Mouse (Mus musculus): Measurements from ENCODE around the gene Klhl12. TPM values are rescaled to one million over a fixed set of nuclear protein-coding genes. Genes with fewer than 3 reads are reported as not detected.
"Not testable (repeated sequence)": the region's sequence is repeated elsewhere in the genome, so short reads cannot be mapped to it uniquely, and the experiment has no call there.

Klhl12 gene
- polyA plus RNA-seq, 1 experiment from 2014 or later: 29.3 TPM

DNA sequence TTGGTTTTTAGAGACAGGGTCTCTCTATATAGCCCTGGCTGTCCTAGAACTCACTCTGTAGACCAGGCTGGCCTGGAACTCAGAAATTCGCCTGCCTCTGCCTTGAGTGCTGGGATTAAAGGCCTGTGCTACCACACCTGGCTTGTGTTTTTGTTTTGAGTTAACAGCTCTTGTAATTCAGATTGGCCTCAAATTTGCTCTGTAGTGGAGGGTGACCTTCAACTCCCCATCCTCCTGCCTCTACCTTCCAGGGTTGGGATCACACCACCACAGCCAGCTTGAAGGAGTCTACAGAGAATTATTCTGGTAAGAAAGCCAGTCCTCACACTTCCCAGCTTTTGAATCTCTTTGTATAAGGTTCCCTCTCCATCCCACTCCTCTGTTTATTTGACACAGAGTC lies 45.6 kb downstream of the Klhl12 start:
- H3K36me3 ChIP-seq: peaks cover 8% of the 10 kb centered on the region; the same call in 1 of the 2 replicates
- no peak for ATAC-seq (ENCODE audit: borderline replicate concordance, extremely low read depth, low FRiP score, low TSS enrichment)
- H3K9me3 ChIP-seq: no peaks in the 10 kb centered on the region
- H3K4me2 ChIP-seq: no peak overlapping the region
- no peak overlapping the region for H3K9ac ChIP-seq
- H3K4me1 ChIP-seq: peaks cover 5% of the 10 kb centered on the region
- no peaks in the 10 kb centered on the region for H3K27me3 ChIP-seq
- WGBS: 88% methylated on average over 1 of the region's 1 CpGs
- no peak overlapping the region for H3K4me3 ChIP-seq
- no peak overlapping the region for H3K27ac ChIP-seq

DNA sequence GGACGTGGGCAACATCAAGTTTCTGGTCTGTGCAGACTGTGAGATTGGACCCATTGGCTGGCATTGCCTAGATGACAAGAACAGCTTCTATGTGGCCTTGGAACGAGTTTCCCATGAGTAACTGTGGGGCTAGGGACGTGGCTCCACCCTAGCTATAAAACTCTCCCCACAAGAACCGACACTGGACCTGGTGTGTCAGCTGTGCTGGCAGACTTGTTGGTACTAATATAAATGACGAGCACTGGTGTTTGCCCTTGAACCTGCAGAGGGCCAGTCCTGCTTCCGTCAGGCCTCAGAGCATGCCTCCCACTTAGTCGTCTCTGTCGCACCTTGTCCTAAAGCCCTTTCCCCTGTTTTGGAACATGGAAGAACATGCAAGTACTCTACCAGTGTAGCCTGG lies 50.9 kb downstream of the Klhl12 start:
- Histone ChIP-seq H3K4me1 (no peaks in the 10 kb centered on the region), H3K4me2 (no peak overlapping the region), H3K27me3 (no peaks in the 10 kb centered on the region), H3K9ac (no peak overlapping the region), H3K36me3 (peaks cover 29% of the 10 kb centered on the region), H3K9me3 (no peaks in the 10 kb centered on the region), H3K4me3 (no peak overlapping the region), H3K27ac (no peak overlapping the region)
- 88% methylated on average over 8 of the region's 8 CpGs for WGBS
- ATAC-seq (ENCODE audit: borderline replicate concordance, extremely low read depth, low FRiP score, low TSS enrichment): no peak

DNA sequence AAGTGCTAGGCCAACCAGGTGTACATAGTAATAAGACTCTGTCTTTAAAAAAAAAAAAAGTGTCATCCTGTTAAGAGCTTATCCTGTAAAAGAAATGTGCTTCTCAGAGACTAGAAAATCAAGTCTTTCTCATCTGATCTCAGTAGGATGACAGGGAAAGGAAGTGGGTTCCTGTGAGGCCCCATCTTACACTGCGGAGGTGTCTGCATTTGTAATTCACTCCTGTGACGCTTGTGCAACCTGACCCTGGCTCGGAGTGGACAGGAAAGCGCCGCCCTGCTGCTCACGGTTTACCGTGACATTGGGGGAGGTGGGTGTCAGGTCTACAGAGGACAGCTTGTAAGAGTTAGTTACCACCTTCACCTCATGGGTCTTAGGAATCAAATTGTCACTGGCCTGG lies 54.7 kb downstream of the Klhl12 start:
- no peaks in the 10 kb centered on the region for H3K9me3 ChIP-seq

DNA sequence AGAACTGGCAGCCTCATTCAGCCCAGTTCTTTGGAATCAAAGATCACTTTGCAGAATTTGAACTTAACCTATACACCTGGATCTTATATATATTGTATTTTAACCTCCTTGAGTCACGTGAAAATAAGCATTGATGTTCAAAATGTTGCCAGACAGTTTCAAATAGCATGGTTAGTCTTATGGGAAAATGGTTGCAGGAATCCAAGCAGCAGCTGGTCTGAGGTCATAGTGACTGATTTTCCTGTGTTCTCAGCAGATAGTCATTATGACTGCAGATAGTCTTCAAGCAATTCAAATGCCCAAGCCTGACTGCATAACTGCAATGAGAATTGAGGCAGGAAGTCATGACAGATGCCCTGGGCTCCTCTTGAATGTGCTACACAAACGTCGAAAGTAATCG lies 56.9 kb downstream of the Klhl12 start:
- no peak for ATAC-seq (ENCODE audit: borderline replicate concordance, extremely low read depth, low FRiP score, low TSS enrichment)
- no peak overlapping the region for H3K4me3 ChIP-seq
- 44% methylated on average over 4 of the region's 4 CpGs for WGBS
- 0 out of 2 replicates have a peak, but pooled peaks cover 11% of the 10 kb centered on the region for H3K27me3 ChIP-seq
- no peak overlapping the region for H3K27ac ChIP-seq
- peaks cover 17% of the 10 kb centered on the region for H3K36me3 ChIP-seq
- peak overlapping the region; percentile 92; the same call in 1 of the 2 replicates for H3K4me2 ChIP-seq
- no peak overlapping the region for H3K9ac ChIP-seq
- H3K4me1 ChIP-seq: peaks cover 25% of the 10 kb centered on the region
- H3K9me3 ChIP-seq: no peaks in the 10 kb centered on the region

More for the DNA sequence above, 54.7 kb downstream of the Klhl12 start:
- no peak overlapping the region for H3K4me2 ChIP-seq
- no peak overlapping the region for H3K27ac ChIP-seq
- 38% methylated on average over 7 of the region's 7 CpGs for WGBS
- no peak overlapping the region for H3K4me3 ChIP-seq
- H3K36me3 ChIP-seq: peaks cover 29% of the 10 kb centered on the region
- no peak for ATAC-seq (ENCODE audit: borderline replicate concordance, extremely low read depth, low FRiP score, low TSS enrichment)
- peaks cover 10% of the 10 kb centered on the region for H3K4me1 ChIP-seq
- no peak overlapping the region for H3K9ac ChIP-seq
- 0 out of 2 replicates have a peak, but pooled peaks cover 11% of the 10 kb centered on the region for H3K27me3 ChIP-seq

DNA sequence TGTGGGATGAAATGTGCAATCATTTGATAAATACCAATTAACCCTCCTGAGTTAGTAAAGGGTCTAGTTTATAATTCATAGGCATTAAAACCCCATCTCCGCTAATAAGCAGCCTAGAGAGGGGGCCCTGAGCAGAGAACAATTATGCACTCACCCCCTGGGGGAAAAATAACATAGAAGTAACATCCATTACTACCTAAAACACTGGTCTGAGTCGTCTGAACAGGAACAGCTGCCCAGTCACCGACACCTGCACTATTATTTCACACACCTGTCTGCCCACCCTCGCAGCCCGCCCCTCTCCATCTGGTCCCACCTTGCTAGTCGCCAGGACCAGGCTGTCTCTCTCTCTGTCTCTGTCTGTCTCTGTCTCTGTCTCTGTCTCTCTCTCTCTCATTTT lies 57.3 kb downstream of the Klhl12 start:
- Histone ChIP-seq H3K9me3 (no peaks in the 10 kb centered on the region), H3K27me3 (0 out of 2 replicates have a peak, but pooled peaks cover 11% of the 10 kb centered on the region), H3K4me1 (peaks cover 27% of the 10 kb centered on the region), H3K36me3 (peaks cover 13% of the 10 kb centered on the region), H3K9ac (no peak overlapping the region), H3K4me3 (no peak overlapping the region), H3K4me2 (peak overlapping the region; percentile 92), H3K27ac (no peak overlapping the region)
- no peak for ATAC-seq (ENCODE audit: borderline replicate concordance, extremely low read depth, low FRiP score, low TSS enrichment)
- 48% methylated on average over 6 of the region's 6 CpGs for WGBS

DNA sequence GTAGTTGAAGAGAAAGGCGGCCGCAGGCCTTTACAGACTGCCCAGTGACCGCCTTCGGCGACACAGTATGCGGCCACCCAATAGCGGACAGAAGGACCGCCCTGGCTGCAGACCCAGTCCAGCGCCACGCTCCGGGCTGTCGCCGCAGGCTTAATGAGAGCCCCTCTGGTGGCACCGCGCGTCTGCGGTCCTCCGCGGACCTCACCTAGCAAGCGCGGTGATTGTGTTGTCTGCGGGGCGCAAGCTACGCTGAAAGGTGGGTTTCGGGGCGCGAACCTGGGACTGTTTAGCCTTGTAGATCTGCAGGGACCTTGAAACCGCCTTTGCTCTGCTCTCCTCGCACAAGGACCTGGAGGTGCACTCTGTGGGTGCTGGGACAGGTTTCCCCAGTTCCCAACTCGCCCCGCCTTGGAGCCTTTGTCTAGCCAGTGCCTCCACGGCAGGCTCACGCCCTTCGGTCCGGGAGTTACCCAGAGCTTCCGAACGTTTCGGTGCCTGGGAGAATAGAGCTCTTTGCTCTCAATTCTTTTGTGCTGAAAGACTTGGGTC lies 58.1 kb downstream of the Klhl12 start:
- WGBS: 3% methylated on average over 38 of the region's 38 CpGs
- peak overlapping the region; percentile 48; the same call in 1 of the 2 replicates for H3K27ac ChIP-seq

DNA sequence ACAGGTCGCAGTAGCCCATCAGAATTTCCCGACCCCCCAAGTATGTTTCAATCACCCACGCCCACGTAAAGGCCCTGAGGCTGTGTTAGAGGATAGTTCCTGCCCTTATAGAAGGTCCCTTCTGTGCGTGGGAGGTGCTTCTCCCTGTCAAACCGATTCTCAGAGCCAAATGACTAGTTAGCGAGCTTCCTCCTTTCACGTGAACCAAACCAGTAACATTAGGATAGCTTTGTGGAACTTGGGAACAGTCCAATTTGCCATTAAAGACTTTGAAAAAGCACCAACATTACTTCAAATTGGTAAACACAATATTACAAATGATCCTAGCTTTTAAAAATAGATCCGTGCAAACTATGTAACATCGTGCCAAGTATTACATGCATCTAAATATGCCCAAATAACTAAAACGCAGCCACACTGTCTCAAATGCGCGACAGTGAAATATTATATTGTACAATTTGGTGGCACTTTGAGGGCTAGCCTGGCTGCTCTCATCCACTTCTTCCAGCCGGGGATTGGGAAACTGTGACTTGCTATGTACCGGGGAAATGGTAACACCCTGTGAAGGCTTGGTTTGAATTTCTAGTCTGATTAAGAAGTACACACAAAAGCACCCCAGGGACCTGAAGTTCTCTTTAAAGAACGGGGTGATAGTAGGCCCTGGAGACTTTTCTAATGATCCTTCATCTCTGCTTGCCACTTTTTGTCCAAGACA lies 58.7 kb downstream of the Klhl12 start:
- H3K9me3 ChIP-seq: no peaks in the 10 kb centered on the region
- H3K27ac ChIP-seq: 0 out of 2 replicates have a peak overlapping the region, but pooled peaks have one; percentile 48
- H3K27me3 ChIP-seq: 0 out of 2 replicates have a peak, but pooled peaks cover 11% of the 10 kb centered on the region
- 0 out of 2 replicates have a peak, but pooled peaks cover 2% of the 10 kb centered on the region for H3K36me3 ChIP-seq
- 0 out of 2 replicates have a peak overlapping the region, but pooled peaks have one; percentile 41 for H3K9ac ChIP-seq
- ATAC-seq (ENCODE audit: borderline replicate concordance, extremely low read depth, low FRiP score, low TSS enrichment): no peak
- WGBS: 31% methylated on average over 16 of the region's 16 CpGs
- peak overlapping the region; percentile 92 for H3K4me2 ChIP-seq
- H3K4me3 ChIP-seq: peak overlapping the region; percentile 49
- H3K4me1 ChIP-seq: peaks cover 29% of the 10 kb centered on the region

More for the DNA sequence above, 58.1 kb downstream of the Klhl12 start:
- Histone ChIP-seq H3K36me3 (peaks cover 5% of the 10 kb centered on the region; the same call in 1 of the 2 replicates), H3K4me1 (peaks cover 27% of the 10 kb centered on the region), H3K4me3 (peak overlapping the region; percentile 49), H3K27me3 (0 out of 2 replicates have a peak, but pooled peaks cover 11% of the 10 kb centered on the region), H3K9ac (peak overlapping the region; percentile 41), H3K9me3 (no peaks in the 10 kb centered on the region), H3K4me2 (peak overlapping the region; percentile 92)
- peak; percentile 72; the same call in 1 of the 2 replicates for ATAC-seq (ENCODE audit: borderline replicate concordance, extremely low read depth, low FRiP score, low TSS enrichment)

DNA sequence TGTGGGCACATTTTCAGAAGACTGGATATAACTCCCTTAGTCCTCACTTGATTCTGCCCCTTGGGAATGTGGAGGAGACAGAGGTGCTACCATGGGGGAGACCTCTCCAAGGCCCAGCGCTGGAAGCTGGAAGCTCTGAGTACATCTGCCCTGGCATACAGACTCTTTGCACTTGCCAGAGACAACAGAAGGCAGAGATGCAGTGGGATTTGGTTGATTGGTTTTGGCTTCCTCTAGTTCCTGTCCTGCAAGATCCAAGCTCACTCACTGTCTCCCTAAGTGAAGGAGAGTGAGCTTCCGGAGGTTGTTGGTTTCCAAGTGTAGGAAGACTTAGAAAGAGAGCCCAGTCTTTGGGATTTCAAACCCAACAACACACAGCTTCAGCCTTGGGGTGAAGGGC lies 60.6 kb downstream of the Klhl12 start:
- Histone ChIP-seq H3K4me1 (peaks cover 29% of the 10 kb centered on the region), H3K4me2 (no peak overlapping the region), H3K27me3 (0 out of 2 replicates have a peak, but pooled peaks cover 11% of the 10 kb centered on the region), H3K9ac (no peak overlapping the region), H3K9me3 (no peaks in the 10 kb centered on the region), H3K36me3 (no peaks in the 10 kb centered on the region), H3K4me3 (no peak overlapping the region), H3K27ac (peak overlapping the region; percentile 77)
- ATAC-seq (ENCODE audit: borderline replicate concordance, extremely low read depth, low FRiP score, low TSS enrichment): no peak
- WGBS: 76% methylated on average over 2 of the region's 2 CpGs

DNA sequence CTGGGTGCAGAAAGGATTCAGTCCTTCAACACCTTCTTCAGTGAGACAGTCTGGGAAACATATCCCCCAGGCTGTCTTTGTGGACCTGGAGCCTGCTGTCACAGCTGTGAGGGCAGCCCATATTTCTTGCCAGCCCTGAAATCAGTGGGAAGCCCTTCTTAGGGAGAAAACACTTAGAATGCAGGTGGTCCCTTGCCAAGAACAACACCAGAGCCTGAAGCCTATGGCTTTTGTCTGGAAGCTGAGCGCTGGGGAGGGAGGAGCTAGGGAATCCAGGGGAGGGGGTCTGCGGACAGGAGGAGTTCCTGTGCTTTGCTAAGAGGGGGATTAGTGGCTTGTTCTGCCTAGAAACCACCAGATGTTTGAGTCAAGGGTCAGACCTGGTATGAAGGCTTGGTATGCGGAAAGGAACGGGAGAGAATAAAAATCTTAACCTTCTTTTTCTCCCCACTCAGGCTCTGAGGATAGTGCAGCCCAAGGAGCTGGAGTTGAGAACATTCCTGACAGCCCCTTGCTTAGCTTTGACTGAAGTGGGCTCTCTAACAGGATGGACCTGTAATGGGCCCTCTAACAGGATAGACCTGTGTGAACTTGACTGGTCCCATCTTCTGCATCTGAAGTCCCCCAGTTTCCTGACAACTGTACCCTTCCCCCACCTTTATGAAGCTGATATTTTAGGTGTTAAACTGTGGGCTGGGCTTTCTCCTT lies 61.3 kb downstream of the Klhl12 start:
- Histone ChIP-seq H3K4me2 (0 out of 2 replicates have a peak overlapping the region, but pooled peaks have one; percentile 4), H3K4me1 (peaks cover 29% of the 10 kb centered on the region), H3K4me3 (no peak overlapping the region), H3K9ac (no peak overlapping the region), H3K27me3 (0 out of 2 replicates have a peak, but pooled peaks cover 11% of the 10 kb centered on the region), H3K36me3 (no peaks in the 10 kb centered on the region), H3K27ac (peak overlapping the region; percentile 77), H3K9me3 (no peaks in the 10 kb centered on the region)
- ATAC-seq (ENCODE audit: borderline replicate concordance, extremely low read depth, low FRiP score, low TSS enrichment): peak; percentile 41; the same call in 1 of the 2 replicates
- WGBS: 13% methylated on average over 4 of the region's 4 CpGs

DNA sequence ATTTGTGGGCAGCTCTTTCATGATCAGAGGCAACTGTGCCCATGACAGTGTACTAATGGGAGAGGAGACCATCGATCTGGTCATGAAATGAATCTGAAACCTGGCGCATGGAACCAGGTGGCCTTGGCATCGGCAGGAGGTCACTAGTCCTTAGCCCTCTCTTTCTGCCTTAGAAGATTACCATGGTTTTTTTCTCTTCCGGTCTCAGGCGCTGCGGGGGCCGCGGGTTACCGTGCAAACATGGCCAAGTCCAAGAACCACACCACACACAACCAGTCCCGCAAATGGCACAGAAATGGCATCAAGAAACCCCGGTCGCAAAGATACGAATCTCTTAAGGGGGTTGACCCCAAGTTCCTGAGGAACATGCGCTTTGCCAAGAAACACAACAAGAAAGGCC lies 62.5 kb downstream of the Klhl12 start:
- H3K36me3 ChIP-seq; H3K9ac ChIP-seq; H3K27ac ChIP-seq; H3K4me3 ChIP-seq; H3K27me3 ChIP-seq; ATAC-seq (ENCODE audit: borderline replicate concordance, extremely low read depth, low FRiP score, low TSS enrichment); H3K9me3 ChIP-seq; H3K4me2 ChIP-seq: not testable (repeated sequence)
- 92% methylated on average over 14 of the region's 14 CpGs for WGBS
- peaks cover 29% of the 10 kb centered on the region for H3K4me1 ChIP-seq

DNA sequence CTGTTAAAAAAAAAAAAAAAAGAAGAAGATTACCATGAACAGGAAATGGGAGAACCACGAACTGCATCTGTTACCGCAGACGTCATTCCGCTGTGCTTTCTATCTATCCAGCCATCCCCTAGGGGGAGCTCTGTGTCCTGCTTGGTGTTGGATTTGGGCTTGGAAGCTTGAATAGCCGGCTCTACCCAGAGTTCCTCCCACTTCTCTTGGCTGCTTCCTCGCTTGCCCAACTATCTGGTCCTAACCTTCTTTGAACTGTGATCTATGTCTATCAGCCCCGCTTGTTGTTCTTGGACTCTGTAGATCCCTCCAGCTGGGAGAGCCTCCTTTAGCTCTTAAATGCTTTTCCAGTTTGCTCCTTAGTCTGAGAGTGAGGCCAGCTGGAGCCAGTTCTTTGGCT lies 63.3 kb downstream of the Klhl12 start:
- no peaks in the 10 kb centered on the region for H3K27me3 ChIP-seq
- peaks cover 21% of the 10 kb centered on the region for H3K4me1 ChIP-seq
- no peak overlapping the region for H3K4me3 ChIP-seq
- H3K9me3 ChIP-seq: no peaks in the 10 kb centered on the region
- no peak overlapping the region for H3K27ac ChIP-seq
- WGBS: 5% methylated on average over 7 of the region's 7 CpGs
- no peaks in the 10 kb centered on the region for H3K36me3 ChIP-seq
- H3K9ac ChIP-seq: no peak overlapping the region
- no peak overlapping the region for H3K4me2 ChIP-seq
- peak; percentile 58 for ATAC-seq (ENCODE audit: borderline replicate concordance, extremely low read depth, low FRiP score, low TSS enrichment)

All from lung, embryonic 15.5 days (tissue).